Mouse (Mus musculus): ENCODE data around the gene Phf20.

GRCm38 (mm10) chr2:156260968-156261367, 64.7 kb downstream of the Phf20 start:
- TF ChIP-seq CTCF (IDR thresholded peaks at IDR 0.05; ENCODE audit: low read depth) (peak; percentile 34), EP300 (IDR thresholded peaks at IDR 0.05; ENCODE audit: low read depth) (no peak)
